Mouse (Mus musculus): ENCODE results near the gene Pla2g15.

GRCm38 (mm10) chr8:106133526-106133925 lies 16.7 kb upstream of the Pla2g15 start:
- no peak for TF ChIP-seq CTCF (IDR thresholded peaks at IDR 0.05)
- TF ChIP-seq EP300 (IDR thresholded peaks at IDR 0.05; ENCODE audit: insufficient read depth, low read depth, low read length): no peak
